Mouse (Mus musculus) midbrain, embryonic 13.5 days (tissue): Measurements from ENCODE around the gene Cdkal1. TPM values are rescaled to one million over a fixed set of nuclear protein-coding genes. Genes with fewer than 3 reads are reported as not detected.
A peak's percentile ranks its signal among the peaks of the same experiment; 100 is the strongest.

ENCODE experiments used
- ATAC-seq: fragments of 200-750 bp; cut with Nextera tagmentation; 2 replicates; pipeline ENCODE4 v1.8.0; 2017; ENCODE audit warnings: mild to moderate bottlenecking, moderate TSS enrichment, moderate library complexity
- H3K27ac ChIP-seq: fragments of 300-500 bp; sonication (generic); 2 replicates; pipeline ENCODE4 v1.5.1; 2015; ENCODE audit warnings: inconsistent platforms, mild to moderate bottlenecking, moderate library complexity
- H3K27me3 ChIP-seq: fragments of 300-500 bp; sonication (generic); 2 replicates; pipeline ENCODE4 v1.6.1; 2015; ENCODE audit warnings: mild to moderate bottlenecking, inconsistent platforms
- H3K36me3 ChIP-seq: fragments of 300-500 bp; sonication (generic); 2 replicates; pipeline ENCODE4 v1.6.1; 2015; ENCODE audit warnings: mild to moderate bottlenecking, inconsistent platforms
- H3K4me1 ChIP-seq: fragments of 300-500 bp; sonication (generic); replicated peaks from 2 replicates; pipeline ENCODE4 v1.6.1; 2015; ENCODE audit warnings: inconsistent platforms
- H3K4me2 ChIP-seq: fragments of 300-500 bp; sonication (generic); replicated peaks from 2 replicates; pipeline ENCODE4 v1.6.1; 2015; ENCODE audit warnings: moderate library complexity, mild to moderate bottlenecking, inconsistent platforms
- H3K4me3 ChIP-seq: fragments of 300-500 bp; sonication (generic); replicated peaks from 2 replicates; pipeline ENCODE4 v1.5.1; 2015; ENCODE audit warnings: mild to moderate bottlenecking, inconsistent platforms
- H3K9ac ChIP-seq: fragments of 300-500 bp; sonication (generic); replicated peaks from 2 replicates; pipeline ENCODE4 v1.6.1; 2015; ENCODE audit warnings: mild to moderate bottlenecking, inconsistent platforms
- H3K9me3 ChIP-seq: fragments of 300-500 bp; sonication (generic); 2 replicates; pipeline ENCODE4 v1.6.1; 2016; ENCODE audit warnings: mild to moderate bottlenecking, inconsistent platforms
- WGBS: fragments of 180-500 bp; shearing (Covaris S2); methylation state at CpG from one replicate; pipeline ENCODE4 v1.1.7; 2015; 5-methylcytosine and 5-hydroxymethylcytosine counted together
- polyA plus RNA-seq: library from polyadenylated mRNA; unstranded; fragments of >200 nt; fragmentation: Nextera tagmentation; extraction: Ambion mirVana; gene quantifications from 2 replicates; pipeline ENCODE4 v1.2.1, GENCODE M21; 2015

Gene Cdkal1
- polyA plus RNA-seq, 1 experiment from 2014 or later = 21.8 TPM

DNA sequence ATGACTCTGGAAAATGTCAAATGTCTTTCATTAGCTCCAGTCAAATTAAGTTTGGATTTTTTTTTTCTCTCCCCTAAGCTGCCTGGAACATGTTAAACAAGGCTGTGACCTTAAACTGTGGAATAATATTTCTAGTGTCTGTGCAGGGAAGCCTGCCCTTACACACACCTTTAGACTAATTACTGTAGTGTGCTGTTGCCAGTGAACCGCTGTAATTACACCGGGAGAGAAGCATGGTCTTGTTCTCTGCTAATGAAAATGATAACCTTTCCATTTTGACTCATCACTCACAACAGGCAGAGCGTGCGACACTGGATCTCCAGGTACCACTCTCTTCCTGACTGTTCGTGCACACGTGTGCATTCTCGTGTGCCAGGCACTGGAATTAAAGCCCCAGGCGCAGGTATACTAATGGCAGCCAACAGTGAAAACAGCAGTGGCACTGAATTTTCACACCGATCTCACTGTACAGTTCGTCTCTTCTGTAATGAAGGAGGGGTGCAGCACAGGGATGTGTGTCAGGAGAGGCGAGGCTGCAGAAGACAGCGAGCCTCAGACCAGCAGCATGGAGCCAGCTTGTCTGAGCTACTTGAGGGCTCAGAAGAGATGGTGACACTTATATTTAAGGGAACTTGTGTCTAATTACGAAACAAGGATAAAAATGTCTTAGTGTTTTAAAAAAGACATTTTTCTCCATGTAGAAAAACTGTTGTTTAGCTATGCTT is 490.4 kb downstream of the Cdkal1 start:
- 72% methylated on average over 13 of the region's 13 CpGs for WGBS
- H3K9me3 ChIP-seq = no peaks in the 10 kb centered on the region
- peak overlapping the region; percentile 53 for H3K27ac ChIP-seq
- H3K4me2 ChIP-seq = no peak overlapping the region
- H3K27me3 ChIP-seq = no peaks in the 10 kb centered on the region
- peaks cover 28% of the 10 kb centered on the region for H3K4me1 ChIP-seq
- H3K9ac ChIP-seq = no peak overlapping the region
- peak; percentile 67; the same call in 1 of the 2 replicates for ATAC-seq
- H3K4me3 ChIP-seq = no peak overlapping the region
- no peaks in the 10 kb centered on the region for H3K36me3 ChIP-seq

DNA sequence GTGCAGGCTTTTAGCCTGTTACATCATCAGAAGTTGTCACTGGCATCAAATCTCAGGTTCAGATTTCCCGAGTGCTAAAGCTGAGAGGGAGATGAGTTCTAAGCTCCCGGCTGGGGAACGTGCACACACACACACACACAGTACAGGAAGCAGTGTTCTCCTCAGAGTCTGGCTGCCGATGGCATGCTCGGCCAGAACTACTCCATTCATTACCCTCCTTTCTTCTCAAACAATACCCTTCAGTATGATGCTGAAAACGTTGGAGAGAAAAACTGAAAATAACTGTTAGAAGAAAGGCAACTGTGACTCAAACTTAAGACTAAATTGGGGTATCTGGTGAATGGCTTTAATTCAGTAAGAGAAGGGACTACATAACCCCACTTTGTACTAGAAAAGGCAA is 491.5 kb downstream of the Cdkal1 start:
- Histone ChIP-seq H3K27me3 (no peaks in the 10 kb centered on the region), H3K9ac (no peak overlapping the region), H3K4me3 (no peak overlapping the region), H3K36me3 (no peaks in the 10 kb centered on the region), H3K4me1 (peaks cover 24% of the 10 kb centered on the region), H3K27ac (no peak overlapping the region), H3K9me3 (no peaks in the 10 kb centered on the region), H3K4me2 (no peak overlapping the region)
- 16% methylated on average over 6 of the region's 6 CpGs for WGBS
- ATAC-seq = no peak

GRCm38 (mm10) chr13:29361842-29362241 is 493.6 kb downstream of the Cdkal1 start:
- peaks cover 24% of the 10 kb centered on the region for H3K4me1 ChIP-seq
- H3K4me2 ChIP-seq = no peak overlapping the region
- H3K36me3 ChIP-seq = no peaks in the 10 kb centered on the region
- WGBS = 91% methylated on average over 4 of the region's 4 CpGs
- ATAC-seq = no peak
- H3K27me3 ChIP-seq = no peaks in the 10 kb centered on the region
- no peaks in the 10 kb centered on the region for H3K9me3 ChIP-seq
- no peak overlapping the region for H3K27ac ChIP-seq
- no peak overlapping the region for H3K4me3 ChIP-seq
- no peak overlapping the region for H3K9ac ChIP-seq

DNA sequence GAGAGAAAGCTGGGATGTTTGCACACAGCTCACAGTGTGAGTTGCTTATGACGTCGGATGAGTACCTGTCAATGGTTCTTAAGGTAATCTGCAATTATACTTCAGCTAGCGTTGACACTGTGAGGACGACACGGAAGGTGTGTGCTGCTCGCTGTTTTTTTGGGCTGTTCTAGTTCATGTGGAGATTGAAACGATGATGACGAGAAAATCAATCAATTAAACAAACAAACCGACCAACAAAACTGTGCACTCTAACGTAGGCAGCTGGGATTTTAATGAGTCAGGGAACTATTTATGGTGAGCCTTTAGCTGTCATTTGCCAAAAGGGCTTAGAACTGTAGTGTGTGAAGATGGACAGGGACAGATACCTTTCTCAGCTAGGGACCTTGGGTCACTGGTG is 494.6 kb downstream of the Cdkal1 start:
- Histone ChIP-seq H3K9me3 (no peaks in the 10 kb centered on the region), H3K9ac (no peak overlapping the region), H3K4me1 (peaks cover 29% of the 10 kb centered on the region), H3K27ac (no peak overlapping the region), H3K36me3 (no peaks in the 10 kb centered on the region), H3K27me3 (no peaks in the 10 kb centered on the region), H3K4me3 (no peak overlapping the region), H3K4me2 (no peak overlapping the region)
- WGBS = 84% methylated on average over 10 of the region's 10 CpGs
- ATAC-seq = no peak

DNA sequence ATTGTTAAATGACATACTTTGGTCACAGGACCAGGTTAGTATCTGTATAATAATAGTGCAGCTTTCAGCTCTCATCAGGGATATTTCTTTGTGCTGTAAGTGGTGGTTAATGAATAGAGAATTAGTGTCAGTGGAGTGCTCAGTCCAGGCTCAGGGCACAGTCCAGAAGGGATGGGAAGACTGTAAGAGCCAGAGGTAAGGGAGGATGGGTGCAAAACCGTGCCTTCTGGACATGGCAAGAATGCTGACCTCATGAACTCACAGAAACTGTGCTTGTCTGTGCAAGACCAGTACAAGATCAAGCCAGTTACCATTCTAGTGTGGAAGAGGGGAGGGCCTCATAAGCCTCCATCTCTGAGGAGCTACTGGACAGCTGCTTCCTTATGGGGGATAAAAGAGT is 496.1 kb downstream of the Cdkal1 start:
- H3K27ac ChIP-seq = no peak overlapping the region
- no peaks in the 10 kb centered on the region for H3K36me3 ChIP-seq
- H3K27me3 ChIP-seq = no peaks in the 10 kb centered on the region
- WGBS = 86% methylated on average over 1 of the region's 1 CpGs
- no peak for ATAC-seq
- no peak overlapping the region for H3K4me3 ChIP-seq
- H3K9ac ChIP-seq = no peak overlapping the region
- no peak overlapping the region for H3K4me2 ChIP-seq
- H3K4me1 ChIP-seq = peaks cover 24% of the 10 kb centered on the region
- H3K9me3 ChIP-seq = no peaks in the 10 kb centered on the region

- Histone ChIP-seq H3K4me1 (peaks cover 15% of the 10 kb centered on the region), H3K36me3 (no peaks in the 10 kb centered on the region), H3K9me3 (no peaks in the 10 kb centered on the region), H3K4me3 (no peak overlapping the region), H3K27me3 (no peaks in the 10 kb centered on the region), H3K4me2 (no peak overlapping the region), H3K9ac (no peak overlapping the region), H3K27ac (no peak overlapping the region)
- WGBS = 75% methylated on average over 5 of the region's 5 CpGs
- ATAC-seq = no peak
Observed at GRCm38 (mm10) chr13:29357483-29357882, 498.0 kb downstream of the Cdkal1 start.

- Histone ChIP-seq H3K9ac (no peak overlapping the region; the same call in 1 of the 2 replicates), H3K4me3 (no peak overlapping the region), H3K9me3 (no peaks in the 10 kb centered on the region), H3K36me3 (no peaks in the 10 kb centered on the region), H3K27ac (0 out of 2 replicates have a peak overlapping the region, but pooled peaks have one; percentile 14), H3K4me2 (no peak overlapping the region), H3K27me3 (no peaks in the 10 kb centered on the region), H3K4me1 (peaks cover 15% of the 10 kb centered on the region)
- ATAC-seq = 0 out of 2 replicates have a peak, but pooled peaks have one; percentile 62
- 27% methylated on average over 10 of the region's 10 CpGs for WGBS
Observed at GRCm38 (mm10) chr13:29356158-29356485, 499.4 kb downstream of the Cdkal1 start.

DNA sequence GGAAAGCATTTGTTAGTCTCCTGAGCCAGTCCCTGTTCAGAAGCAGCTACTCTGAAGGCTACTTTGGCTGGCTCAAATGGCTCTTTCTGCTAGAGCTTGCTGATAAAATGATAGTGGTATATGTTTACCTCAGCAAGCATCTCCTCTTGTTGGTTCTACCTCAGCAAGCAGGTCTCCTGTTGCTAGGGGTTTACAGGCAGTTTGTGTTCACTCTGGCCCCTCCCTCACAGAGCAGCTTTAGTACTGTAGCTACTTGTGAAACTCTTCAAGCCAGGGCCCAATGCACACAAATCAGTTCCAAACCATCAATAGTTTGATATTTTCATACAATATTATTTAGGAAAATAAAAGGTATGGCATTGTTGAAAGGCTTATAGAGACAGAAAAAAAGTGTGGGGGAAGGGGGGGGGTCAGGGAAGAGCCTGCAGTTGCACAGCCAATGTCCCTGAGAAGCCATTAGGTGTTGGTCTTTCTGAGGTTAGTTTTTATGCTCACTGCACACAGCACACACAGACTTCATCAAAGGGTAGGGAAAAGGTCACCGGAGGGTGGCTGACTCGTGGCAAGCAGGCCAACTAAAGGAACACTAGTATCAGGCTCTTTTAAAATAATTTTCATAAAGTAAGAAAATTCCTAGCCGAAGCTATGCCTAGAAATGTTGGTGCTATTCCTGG is 499.9 kb downstream of the Cdkal1 start:
- Histone ChIP-seq H3K9ac (no peak overlapping the region), H3K4me3 (no peak overlapping the region), H3K9me3 (no peaks in the 10 kb centered on the region), H3K27me3 (no peaks in the 10 kb centered on the region), H3K36me3 (no peaks in the 10 kb centered on the region), H3K4me1 (peaks cover 15% of the 10 kb centered on the region), H3K27ac (0 out of 2 replicates have a peak overlapping the region, but pooled peaks have one; percentile 14), H3K4me2 (no peak overlapping the region)
- no peak for ATAC-seq
- WGBS = 60% methylated on average over 3 of the region's 3 CpGs

GRCm38 (mm10) chr13:29354943-29355342 is 500.5 kb downstream of the Cdkal1 start:
- Histone ChIP-seq H3K4me3 (no peak overlapping the region), H3K27ac (no peak overlapping the region), H3K27me3 (no peaks in the 10 kb centered on the region), H3K9ac (no peak overlapping the region), H3K4me1 (peaks cover 15% of the 10 kb centered on the region), H3K4me2 (no peak overlapping the region), H3K36me3 (no peaks in the 10 kb centered on the region), H3K9me3 (no peaks in the 10 kb centered on the region)
- no peak for ATAC-seq
- 94% methylated on average over 4 of the region's 4 CpGs for WGBS

GRCm38 (mm10) chr13:29353888-29354415 is 501.5 kb downstream of the Cdkal1 start:
- H3K4me1 ChIP-seq = peaks cover 19% of the 10 kb centered on the region
- ATAC-seq = no peak
- H3K27me3 ChIP-seq = no peaks in the 10 kb centered on the region
- 87% methylated on average over 5 of the region's 5 CpGs for WGBS
- no peak overlapping the region for H3K4me3 ChIP-seq
- H3K9ac ChIP-seq = no peak overlapping the region
- no peak overlapping the region for H3K27ac ChIP-seq
- no peaks in the 10 kb centered on the region for H3K9me3 ChIP-seq
- no peak overlapping the region for H3K4me2 ChIP-seq
- H3K36me3 ChIP-seq = no peaks in the 10 kb centered on the region

- 0 out of 2 replicates have a peak, but pooled peaks cover 4% of the 10 kb centered on the region for H3K9me3 ChIP-seq
- H3K9ac ChIP-seq = no peak overlapping the region
- H3K4me1 ChIP-seq = peaks cover 16% of the 10 kb centered on the region
- no peak for ATAC-seq
- H3K4me3 ChIP-seq = no peak overlapping the region
- no peaks in the 10 kb centered on the region for H3K27me3 ChIP-seq
- peaks cover 10% of the 10 kb centered on the region for H3K36me3 ChIP-seq
- no peak overlapping the region for H3K4me2 ChIP-seq
- 80% methylated on average over 9 of the region's 9 CpGs for WGBS
- no peak overlapping the region for H3K27ac ChIP-seq
Observed at GRCm38 (mm10) chr13:29351023-29351684, 504.3 kb downstream of the Cdkal1 start.

DNA sequence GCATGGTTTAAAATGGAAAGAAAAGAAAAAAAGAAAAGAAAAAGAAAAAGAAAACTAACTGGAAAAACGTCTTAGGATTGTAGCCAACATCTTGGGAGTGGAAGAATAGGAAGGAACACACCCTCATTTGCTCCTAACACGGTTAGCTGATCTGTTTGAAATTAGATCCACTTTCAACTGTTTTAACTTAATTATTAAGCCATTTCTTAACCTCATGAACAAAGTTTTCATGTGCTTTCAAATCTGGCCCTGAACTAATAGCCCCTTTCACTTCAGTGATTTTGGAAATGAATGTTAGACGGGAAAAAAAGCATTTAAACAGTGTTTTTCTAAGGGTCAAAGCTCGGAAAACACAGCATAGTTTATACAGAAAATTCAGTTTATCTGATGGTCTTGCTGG is 505.5 kb downstream of the Cdkal1 start:
- H3K4me2 ChIP-seq = no peak overlapping the region
- no peak overlapping the region for H3K9ac ChIP-seq
- WGBS = 68% methylated on average over 4 of the region's 4 CpGs
- H3K4me1 ChIP-seq = peaks cover 8% of the 10 kb centered on the region; the same call in 1 of the 2 replicates
- ATAC-seq = no peak
- H3K4me3 ChIP-seq = no peak overlapping the region
- H3K27me3 ChIP-seq = no peaks in the 10 kb centered on the region
- no peak overlapping the region for H3K27ac ChIP-seq
- H3K36me3 ChIP-seq = peaks cover 10% of the 10 kb centered on the region
- 0 out of 2 replicates have a peak, but pooled peaks cover 4% of the 10 kb centered on the region for H3K9me3 ChIP-seq
